Mouse (Mus musculus) T-cell, adult 66 days (primary cell): ENCODE results near the gene Adam26a. TPM values are rescaled to one million over a fixed set of nuclear protein-coding genes. Genes with fewer than 3 reads are reported as not detected.

ENCODE experiments used
- total RNA-seq, 2 experiments: library from RNA; stranded (reverse); gene quantifications; 3 replicates in 1 of 2; 4 replicates in 1 of 2; pipeline ENCODE4 v1.2.4; 2023

Gene Adam26a
- total RNA-seq: not detected

DNA sequence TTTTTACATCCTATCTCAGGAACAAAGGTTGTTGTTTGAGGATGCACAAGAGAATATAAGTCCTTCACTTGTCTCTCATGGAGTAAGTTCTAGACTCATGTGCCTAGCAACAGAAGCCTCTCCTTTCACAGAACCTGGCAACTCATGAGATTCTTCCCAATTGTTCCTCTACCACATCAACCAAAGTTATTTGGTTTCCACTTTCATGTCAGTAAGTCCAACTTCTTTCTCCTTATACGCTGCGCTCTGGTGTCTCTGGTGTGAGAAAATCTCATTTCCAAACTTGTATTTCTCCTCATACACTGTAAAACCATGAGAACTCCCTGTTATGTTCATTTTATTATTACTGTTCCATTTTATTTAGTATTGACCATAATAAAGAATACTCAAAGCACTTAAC is at the start of gene Adam26a:
Gene Adam26a (minus strand): TSS at position 101 of the 400 bp plus-strand sequence.

DNA sequence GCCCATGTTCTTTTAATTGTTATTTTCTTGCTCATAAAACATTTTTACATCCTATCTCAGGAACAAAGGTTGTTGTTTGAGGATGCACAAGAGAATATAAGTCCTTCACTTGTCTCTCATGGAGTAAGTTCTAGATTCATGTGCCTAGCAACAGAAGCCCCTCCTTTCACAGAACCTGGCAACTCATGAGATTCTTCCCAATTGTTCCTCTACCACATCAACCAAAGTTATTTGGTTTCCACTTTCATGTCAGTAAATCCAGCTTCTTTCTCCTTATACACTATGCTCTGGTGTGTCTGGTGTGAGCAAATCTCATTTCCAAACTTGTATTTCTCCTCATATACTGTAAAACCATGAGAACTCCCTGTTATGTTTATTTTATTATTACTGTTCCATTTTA is 48.5 kb downstream of the Adam26a start, which contains the start of gene Adam26b:
Gene Adam26b (minus strand): TSS at position 101 of the 400 bp plus-strand sequence.

Other genes starting within 250 kb of the Adam26a start
- gene Adam26b, start 48.6 kb downstream of the Adam26a start, total RNA-seq: not detected
- not detected for gene Gm5346, start 50.6 kb upstream of the Adam26a start, total RNA-seq
- not detected for gene Adam34, start 133.3 kb upstream of the Adam26a start, total RNA-seq